Mouse (Mus musculus) frontal cortex, adult 2 months (tissue): ENCODE measurements around the gene Nek4. TPM values are rescaled to one million over a fixed set of nuclear protein-coding genes. Genes with fewer than 3 reads are reported as not detected.

Experiments used
- polyA plus RNA-seq: library from polyadenylated mRNA; depleted of rRNA; stranded (reverse); fragments of >200 nt; gene quantifications from 2 replicates; pipeline ENCODE4 v1.2.3, GENCODE M21; 2012; rRNA removed

The Nek4 gene
- polyA plus RNA-seq, 1 experiment: 14.3 TPM

Other genes with a start within 250 kb of the Nek4 start
- 8.8 and 9.0 TPM in 2 replicates for gene Sfmbt1, start 236.5 kb upstream of the Nek4 start, polyA plus RNA-seq
- gene Tmem110, start 125.8 kb upstream of the Nek4 start, polyA plus RNA-seq: 32.6 and 33.3 TPM in 2 replicates
- gene Mustn1, start 72.2 kb upstream of the Nek4 start, polyA plus RNA-seq: 2.3 and 3.3 TPM in 2 replicates
- gene Itih4, start 64.9 kb upstream of the Nek4 start, polyA plus RNA-seq: 0.08 and 0.13 TPM in 2 replicates
- 26.1 and 28.7 TPM in 2 replicates for gene Itih3, start 27.6 kb upstream of the Nek4 start, polyA plus RNA-seq
- not detected in 2 replicates for gene Itih1, start 8.1 kb upstream of the Nek4 start, polyA plus RNA-seq
- 118 and 124 TPM in 2 replicates for gene Glt8d1, start 50.0 kb downstream of the Nek4 start, polyA plus RNA-seq
- gene Spcs1, start 50.3 kb downstream of the Nek4 start, polyA plus RNA-seq: 226 and 247 TPM in 2 replicates
- gene Pbrm1, start 67.8 kb downstream of the Nek4 start, polyA plus RNA-seq: 18.5 and 20.4 TPM in 2 replicates
- 61.6 and 64.0 TPM in 2 replicates for gene Gnl3, start 67.8 kb downstream of the Nek4 start, polyA plus RNA-seq
- gene Smim4, start 177.6 kb downstream of the Nek4 start, polyA plus RNA-seq: 25.7 and 29.9 TPM in 2 replicates
- gene Nt5dc2, start 179.7 kb downstream of the Nek4 start, polyA plus RNA-seq: 20.2 and 21.4 TPM in 2 replicates
- 15.5 and 19.1 TPM in 2 replicates for gene Stab1, start 217.3 kb downstream of the Nek4 start, polyA plus RNA-seq